Mouse (Mus musculus) lung, postnatal 0 days (tissue): ENCODE results near the gene Rnf31.

Experiments used
- CTCF ChIP-seq: IDR thresholded peaks from 2 replicates; pipeline ENCODE4 v1.5.1; 2016; ENCODE audit warnings: antibody characterized with exemption, mild to moderate bottlenecking
- EP300 ChIP-seq: IDR thresholded peaks from 2 replicates; pipeline ENCODE4 v1.6.1; 2016; ENCODE audit warnings: antibody characterized with exemption, mild to moderate bottlenecking, control low read depth

- TF ChIP-seq CTCF = no peak
- no peak for TF ChIP-seq EP300
These were observed 36.9 kb upstream of the Rnf31 start for GRCm38 (mm10) chr14:55554635-55555034.
